Mouse (Mus musculus) cerebellum, postnatal 36 days (tissue): ENCODE results near the gene Gm6096.
"Not testable (repeated sequence)": the region's sequence is repeated elsewhere in the genome, so short reads cannot be mapped to it uniquely, and the experiment has no call there.

Experiments
- DNase-seq, 2 experiments: peaks; one replicate each; pipeline ENCODE4 v3.0.0; 2021 to 2022; ENCODE audit warnings: mixed read lengths in 2 of 2

The Gm6096 gene

GRCm38 (mm10) chr7:34250738-34251137 lies at the start of gene Gm6096:
Gene Gm6096, plus strand, starts transcription at chr7:34251038.
- no peak for DNase-seq

DNA sequence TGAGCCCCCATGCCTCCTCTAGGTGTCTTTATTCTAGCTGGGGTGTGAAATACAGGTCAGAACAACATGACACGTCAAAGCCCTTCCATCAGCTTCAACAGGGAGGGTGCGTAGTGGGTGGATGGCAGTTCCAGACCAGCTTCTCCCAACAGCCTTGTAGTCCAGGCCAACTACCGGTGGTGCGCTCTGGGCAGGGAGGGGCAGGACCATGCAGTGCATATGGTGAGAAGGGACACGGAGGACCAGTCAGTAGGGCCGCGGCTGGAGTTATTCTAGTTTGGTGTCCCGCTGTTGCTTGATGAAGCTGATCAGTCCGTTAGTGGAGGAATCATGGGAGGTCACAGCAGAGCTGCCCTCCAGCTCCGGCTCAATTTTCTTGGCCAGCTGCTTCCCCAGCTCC lies 48.7 kb upstream of the Gm6096 start:
- DNase-seq = not testable (repeated sequence)

DNA sequence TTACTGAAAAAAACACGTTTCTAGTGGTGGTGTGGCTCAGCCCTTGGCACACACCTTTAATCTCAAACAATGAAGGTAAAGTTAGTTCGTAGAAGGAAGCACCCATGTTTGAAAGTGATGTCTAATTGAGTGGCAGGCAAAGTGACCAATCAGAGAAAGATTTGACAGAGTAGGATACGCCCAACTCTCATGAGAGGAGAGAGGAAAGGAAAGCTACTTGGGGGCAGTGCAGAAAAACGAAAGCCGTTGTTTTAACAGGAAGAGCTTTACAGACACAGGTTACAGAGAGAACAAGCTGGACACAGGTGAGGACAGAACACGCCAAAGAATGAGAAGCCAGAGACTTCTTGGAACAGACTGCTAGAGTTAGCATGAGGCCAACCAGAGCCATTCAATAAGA lies 44.5 kb upstream of the Gm6096 start:
- no peak for DNase-seq

- no peak for DNase-seq
Measured at GRCm38 (mm10) chr7:34208027-34208745, 42.7 kb upstream of the Gm6096 start.

DNA sequence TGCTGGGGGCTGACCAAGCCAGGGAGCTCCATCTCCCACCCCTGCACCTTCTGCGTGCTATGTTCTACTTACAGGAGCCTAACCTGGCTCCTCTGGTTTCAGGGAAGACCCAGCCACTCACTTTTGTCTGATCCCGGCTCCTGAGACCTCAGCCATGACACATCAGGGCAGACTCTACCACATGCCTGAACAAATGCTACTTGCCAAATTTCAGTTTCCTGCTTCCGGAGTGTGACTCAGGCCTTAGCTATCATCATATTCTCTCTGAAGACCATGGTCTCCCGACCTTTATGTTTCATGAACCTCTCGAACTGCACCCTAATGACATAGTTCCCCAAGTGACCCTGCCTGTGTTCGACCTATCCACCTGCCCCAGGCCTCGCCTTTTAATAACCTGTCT lies 37.6 kb upstream of the Gm6096 start:
- DNase-seq = no peak

DNA sequence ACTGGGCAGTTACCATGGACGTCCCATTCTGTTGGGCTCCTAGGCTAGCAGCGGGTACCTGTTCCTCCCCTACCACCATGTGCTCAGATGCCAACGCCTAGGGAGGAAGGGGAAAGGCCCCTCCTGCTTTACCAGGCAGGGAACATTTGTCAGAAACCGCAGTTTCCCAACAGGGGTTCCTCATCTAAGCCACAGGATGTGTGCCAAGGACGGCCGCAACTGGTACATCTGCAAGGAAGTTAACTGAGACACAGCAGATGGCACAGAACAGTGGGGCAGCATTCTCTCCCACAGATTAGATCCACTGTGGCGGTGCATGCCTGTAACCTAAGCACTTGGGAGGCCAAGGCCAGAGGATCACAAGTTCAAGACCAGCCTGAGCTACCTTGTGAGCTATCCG lies 36.2 kb upstream of the Gm6096 start:
- no peak for DNase-seq

- no peak for DNase-seq
Measured at GRCm38 (mm10) chr7:34215481-34215880, 35.4 kb upstream of the Gm6096 start.

- DNase-seq = no peak
Measured at GRCm38 (mm10) chr7:34216474-34216873, 34.4 kb upstream of the Gm6096 start.

DNA sequence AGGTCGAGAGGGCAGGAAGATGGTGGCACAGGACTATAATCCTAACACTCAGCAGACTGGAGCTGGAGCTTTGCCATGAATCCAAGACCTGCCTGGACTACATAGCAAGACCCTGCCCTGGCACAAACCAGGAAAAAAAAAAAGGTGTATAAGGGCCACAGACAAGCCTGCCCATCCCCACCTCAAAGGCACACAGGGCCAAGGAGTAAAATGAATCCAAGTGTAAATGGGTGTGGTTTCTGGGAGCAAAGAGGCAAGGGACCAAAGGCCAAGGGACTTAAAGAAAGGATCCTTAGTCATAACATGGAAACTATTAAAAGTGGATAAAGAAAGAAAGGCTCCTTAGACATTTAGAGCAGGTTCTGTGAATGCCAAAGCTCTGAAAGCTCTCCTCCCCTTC lies 32.3 kb upstream of the Gm6096 start:
- DNase-seq = no peak

DNA sequence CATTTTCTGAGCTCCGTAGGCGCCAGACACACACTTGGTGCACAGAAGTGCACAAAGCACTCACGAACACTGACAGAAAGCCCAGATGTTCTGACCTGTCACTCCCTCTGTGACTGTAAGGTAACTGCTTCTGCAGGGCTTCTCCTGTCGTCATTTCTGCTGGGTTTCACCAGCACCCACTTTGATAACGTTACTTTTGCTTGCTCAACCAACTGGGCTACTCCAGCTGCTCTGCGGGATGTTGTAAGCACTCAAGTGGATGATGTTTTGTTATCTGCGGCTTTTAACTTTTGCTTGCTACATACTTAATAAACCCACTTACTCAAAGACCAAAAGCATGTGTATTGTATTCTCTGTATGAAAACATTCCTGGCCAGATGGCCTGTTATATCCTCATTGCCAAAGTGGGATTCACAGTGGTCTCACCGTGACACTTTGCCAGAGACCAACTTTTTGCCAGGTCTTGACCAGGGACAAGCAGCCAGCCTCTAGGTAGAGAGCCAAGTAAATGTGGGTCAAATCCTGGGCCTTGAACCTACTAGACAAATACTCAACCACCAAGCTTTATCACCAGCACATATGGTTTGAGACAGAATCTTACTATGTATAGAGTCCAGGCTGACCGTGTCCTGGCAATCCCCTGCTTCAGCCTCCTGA lies 29.1 kb upstream of the Gm6096 start:
- DNase-seq = no peak

DNA sequence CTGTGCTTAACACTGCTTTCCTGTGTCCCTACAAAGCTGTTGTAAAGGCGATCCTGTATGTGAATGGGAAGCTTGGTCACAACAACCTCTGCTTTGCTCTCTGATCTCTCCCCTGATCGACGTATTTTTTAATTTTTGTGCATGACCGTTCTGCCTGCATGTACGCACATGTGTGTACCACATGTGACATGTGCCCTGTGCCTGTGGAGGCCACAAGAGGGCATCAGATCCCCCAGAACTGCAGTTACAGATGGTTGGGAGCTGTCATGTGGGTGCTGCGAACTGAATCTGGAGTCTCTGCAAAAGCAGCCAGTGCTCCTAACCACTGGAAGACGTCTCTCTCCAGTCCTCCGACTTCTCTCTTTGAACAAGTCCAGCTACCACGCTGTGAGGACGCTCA lies 28.5 kb upstream of the Gm6096 start:
- no peak for DNase-seq

GRCm38 (mm10) chr7:34224308-34224707 lies 26.5 kb upstream of the Gm6096 start:
- no peak for DNase-seq

GRCm38 (mm10) chr7:34226086-34226485 lies 24.8 kb upstream of the Gm6096 start:
- peak in 1 of 2 experiments; percentile 33 for DNase-seq

DNA sequence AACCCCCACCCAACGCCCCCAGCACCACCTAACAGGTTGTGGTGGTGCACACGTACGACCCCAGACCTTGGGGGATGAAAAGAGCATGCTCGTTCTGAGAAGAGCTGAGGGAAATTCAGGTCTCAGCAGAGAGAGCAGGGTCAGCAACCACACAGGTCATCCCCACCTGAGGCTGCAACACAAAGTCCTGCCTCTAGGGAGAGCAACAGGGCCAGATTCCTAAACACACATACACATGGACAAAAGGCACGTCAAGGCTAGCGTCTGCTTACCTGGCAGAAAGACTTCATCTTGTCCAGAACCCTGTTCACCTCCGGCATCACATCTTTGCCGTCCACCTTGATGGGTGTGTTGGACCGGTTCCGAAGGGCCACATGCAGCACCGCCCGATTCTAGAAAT lies 24.0 kb upstream of the Gm6096 start:
- no peak for DNase-seq

GRCm38 (mm10) chr7:34228641-34229040 lies 22.2 kb upstream of the Gm6096 start:
- peak; percentile 30 to 38 for DNase-seq

- no peak for DNase-seq
Measured at GRCm38 (mm10) chr7:34229153-34229552, 21.7 kb upstream of the Gm6096 start.

- peak; percentile 42 to 48 for DNase-seq
Measured at GRCm38 (mm10) chr7:34229691-34230111, 21.1 kb upstream of the Gm6096 start.

DNA sequence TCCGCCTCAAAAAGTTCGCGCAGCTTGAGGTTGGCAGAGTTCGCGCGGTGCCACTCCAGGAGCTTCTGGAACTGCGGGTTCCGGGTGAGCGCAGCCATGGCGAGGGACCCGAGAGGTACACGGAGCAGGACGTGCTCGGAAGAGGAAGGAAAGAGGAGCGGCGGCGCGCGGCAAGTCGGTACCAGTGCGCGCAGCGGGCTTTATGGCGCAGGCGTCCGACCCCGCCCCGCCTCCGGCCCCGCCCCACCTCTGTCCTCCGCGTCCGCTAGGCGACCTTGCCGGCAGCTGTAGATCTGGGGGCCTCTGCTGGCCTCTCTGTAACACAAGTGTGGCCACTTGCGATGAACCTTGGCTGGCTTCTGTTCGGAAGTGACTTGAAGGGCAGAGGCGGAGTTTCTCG lies 20.7 kb upstream of the Gm6096 start, which contains the start of gene Gpi1:
Gene Gpi1, minus strand, starts transcription at position 221 of the 400 bp plus-strand sequence.
- peak; percentile 79 to 83 for DNase-seq

DNA sequence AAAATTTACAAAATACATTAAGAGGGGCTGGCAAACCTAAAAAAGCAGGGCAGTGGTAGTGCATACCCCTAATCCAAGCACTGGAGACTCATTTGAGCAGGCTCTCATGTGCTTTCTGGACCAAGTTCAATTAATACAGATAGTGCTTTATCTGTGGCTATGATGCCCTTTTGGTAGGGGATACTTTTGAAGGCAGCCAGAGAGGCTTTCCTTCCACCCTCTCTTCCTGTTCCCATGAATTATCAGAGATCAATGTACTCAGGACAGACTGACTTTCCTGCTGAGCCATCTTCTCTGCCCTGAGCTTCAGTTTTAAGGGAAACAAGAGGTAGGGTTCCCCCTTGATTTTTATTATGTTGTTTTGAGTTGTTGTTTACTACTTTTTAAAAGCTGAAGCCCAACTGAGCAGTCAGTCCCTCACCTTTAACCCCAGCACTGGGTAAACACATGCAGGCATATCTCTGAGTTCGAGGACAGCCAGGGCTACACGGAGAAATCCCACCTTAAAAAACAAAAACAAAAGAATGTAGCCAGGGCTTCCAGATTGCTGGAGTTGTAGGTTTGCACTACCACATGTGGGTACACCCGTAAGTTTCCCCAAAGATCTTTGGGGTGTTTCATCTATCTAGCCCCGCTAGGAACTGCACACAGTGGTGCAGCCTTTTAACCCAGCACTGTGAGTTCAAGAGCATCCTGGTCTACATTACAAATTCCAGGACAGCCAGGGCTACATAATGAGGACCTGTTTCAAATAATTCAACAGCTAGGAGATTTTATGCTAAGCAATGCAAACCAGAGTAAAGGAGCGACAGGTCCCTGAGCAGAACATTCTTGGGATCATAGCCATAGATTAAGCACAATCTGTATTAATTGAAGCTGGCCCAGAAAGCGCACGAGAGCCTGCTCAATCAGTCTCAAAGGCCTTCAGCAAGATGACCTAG lies 17.8 kb upstream of the Gm6096 start:
- DNase-seq = no peak

GRCm38 (mm10) chr7:34233909-34234609 lies 16.8 kb upstream of the Gm6096 start:
- peak; percentile 100 for DNase-seq

- DNase-seq = no peak
Measured at GRCm38 (mm10) chr7:34234610-34235561, 16.0 kb upstream of the Gm6096 start.
